Mouse (Mus musculus): Measurements from ENCODE around the gene Spred1.
"Not testable (repeated sequence)": the region's sequence is repeated elsewhere in the genome, so short reads cannot be mapped to it uniquely, and the experiment has no call there.

The Spred1 gene

DNA sequence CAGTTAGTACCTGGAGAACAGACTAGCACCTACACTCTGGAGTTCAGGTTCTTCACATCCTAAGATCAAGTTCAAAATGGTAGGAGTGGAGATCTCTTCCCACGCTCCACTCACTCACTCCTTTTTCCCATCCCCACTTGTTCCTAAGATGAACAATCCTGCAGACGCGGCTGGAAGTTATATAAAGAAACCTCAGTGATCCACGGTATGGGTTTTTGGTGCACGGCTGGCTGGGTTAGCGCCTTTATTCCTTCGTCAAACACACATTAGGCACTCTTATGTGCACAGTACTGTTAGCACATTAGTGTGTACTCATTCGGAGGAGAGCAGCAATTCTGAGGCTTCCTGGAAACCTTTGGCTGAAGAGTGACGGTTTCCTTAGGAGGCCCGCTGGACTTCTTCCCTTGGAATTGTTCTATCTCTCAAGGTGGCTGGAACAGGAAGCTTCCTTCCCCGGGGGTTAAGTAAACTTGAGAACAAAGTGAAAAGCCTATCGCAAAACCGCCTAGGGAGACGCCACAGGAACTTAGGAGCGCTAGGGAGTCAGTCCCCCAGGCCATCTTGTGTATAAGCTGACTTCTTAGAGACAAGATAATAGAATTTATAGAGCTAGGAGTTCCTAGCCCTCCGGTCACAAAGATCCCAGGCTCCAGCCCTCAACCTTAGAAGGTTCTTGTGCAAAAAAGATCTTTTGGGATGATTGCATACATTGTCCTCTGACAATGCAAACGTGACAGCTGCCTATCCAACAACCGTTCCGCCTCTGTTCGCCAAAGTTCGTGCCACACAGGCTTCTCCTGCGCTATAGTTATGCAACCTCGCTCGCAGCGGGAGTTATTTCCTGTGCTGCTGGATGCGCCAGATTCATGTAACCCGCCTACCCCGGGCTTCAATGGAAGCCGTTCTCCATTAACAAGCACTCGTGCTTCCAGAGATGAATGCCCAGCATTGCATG is 1.6 kb upstream of the Spred1 start:
- DNase-seq (ENCODE audit: low spot score in 2 of 2): peak; percentile 63 to 69

GRCm38 (mm10) chr2:117120246-117121211 is 645 bp upstream of the Spred1 start:
- DNase-seq (ENCODE audit: low spot score in 2 of 2): peak; percentile 87 to 89

GRCm38 (mm10) chr2:117121984-117122605 is 921 bp downstream of the Spred1 start:
- no peak for DNase-seq (ENCODE audit: low spot score in 2 of 2)

DNA sequence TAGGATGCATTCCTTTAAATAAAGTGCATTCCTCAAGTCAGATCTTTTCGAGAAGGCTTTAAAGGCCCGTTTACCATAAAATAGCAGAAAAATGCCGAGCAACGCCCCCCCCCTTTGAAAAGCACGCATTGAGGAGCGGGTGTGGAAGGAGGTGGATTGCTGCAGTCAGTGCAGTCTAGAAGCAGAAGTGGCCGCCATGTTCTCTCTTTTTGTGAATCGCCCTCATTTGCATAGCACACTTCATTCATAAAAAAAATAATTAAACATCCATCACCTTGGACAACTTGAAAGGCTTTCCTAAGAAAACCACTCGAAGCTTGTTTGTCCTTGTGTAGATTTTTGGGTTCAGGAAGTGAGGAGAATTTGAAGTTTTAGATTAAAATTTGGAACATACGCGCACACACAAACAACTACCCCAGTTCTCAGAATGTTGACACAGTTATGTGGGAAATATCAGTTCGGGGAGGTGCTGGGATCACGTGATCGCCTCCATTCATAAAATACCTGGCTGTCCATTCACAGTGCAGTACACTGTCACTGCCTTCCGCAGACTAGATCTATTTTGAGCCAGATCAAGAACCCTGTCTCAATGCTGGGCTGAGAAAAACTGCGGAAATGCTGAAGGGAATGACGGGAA is 1.6 kb downstream of the Spred1 start:
- DNase-seq (ENCODE audit: low spot score in 2 of 2): no peak

GRCm38 (mm10) chr2:117123701-117124100 is 2.5 kb downstream of the Spred1 start:
- DNase-seq (ENCODE audit: low spot score in 2 of 2): no peak

DNA sequence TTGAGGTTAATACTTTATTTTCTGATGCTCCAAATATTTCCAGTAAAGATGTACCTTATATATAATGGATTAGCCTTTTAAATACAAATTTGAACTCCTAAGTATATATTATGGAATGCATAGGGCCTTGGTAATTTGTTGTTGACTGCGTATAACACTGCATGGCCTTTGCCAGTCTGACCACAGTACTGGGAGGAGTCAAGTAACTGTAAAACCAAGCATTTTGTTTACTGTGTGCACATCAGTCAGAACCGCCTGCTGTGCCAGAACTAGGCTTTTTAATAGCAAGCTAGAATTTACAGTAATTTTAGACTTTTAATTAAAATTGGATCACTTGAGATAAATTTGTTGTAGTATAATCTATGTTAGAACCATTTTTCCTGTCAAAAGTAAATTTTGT is 3.7 kb downstream of the Spred1 start:
- DNase-seq (ENCODE audit: low spot score in 2 of 2): no peak

DNA sequence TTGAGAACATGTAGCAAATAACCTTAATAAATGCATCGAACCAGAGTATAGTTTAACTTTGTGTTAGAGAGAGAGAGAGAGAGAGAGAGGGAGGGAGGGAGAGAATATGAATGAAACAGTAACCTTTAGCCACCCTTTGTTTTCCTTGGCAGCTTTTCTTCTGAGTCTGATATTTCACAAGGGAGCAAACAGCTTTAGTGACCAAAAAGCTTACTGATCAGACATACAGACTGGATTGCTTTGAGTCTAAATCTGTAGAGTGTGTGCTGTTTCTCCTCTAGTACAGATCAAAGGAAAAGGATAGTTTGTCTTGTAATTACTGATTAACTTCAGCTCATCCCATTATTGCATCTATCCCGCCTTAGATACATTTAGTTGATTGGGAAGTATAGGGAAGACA is 8.0 kb downstream of the Spred1 start:
- DNase-seq (ENCODE audit: low spot score in 2 of 2): no peak

GRCm38 (mm10) chr2:117131041-117131440 is 9.9 kb downstream of the Spred1 start:
- not testable (repeated sequence) for DNase-seq (ENCODE audit: low spot score in 2 of 2)

GRCm38 (mm10) chr2:117131910-117132309 is 10.7 kb downstream of the Spred1 start:
- no peak for DNase-seq (ENCODE audit: low spot score in 2 of 2)

DNA sequence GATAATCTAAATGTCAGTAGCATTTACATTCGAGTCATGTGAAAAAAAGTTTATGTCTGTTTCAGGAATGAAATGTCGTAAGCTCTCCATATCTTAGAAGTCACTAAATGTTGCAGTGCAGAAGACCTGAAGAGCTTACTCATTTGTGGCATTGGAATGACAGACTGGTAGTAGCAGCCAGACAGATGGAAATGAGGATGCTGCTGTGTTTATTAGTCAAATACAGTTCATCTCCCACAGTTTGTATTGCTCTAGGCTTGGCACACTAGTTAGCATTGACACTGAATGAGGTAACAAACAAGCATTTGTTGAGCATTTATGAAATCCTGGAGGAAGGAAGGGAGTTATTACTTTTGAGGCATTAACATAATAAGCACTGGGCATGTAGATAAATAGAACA is 12.4 kb downstream of the Spred1 start:
- no peak for DNase-seq (ENCODE audit: low spot score in 2 of 2)

GRCm38 (mm10) chr2:117137751-117138150 is 16.6 kb downstream of the Spred1 start:
- no peak for DNase-seq (ENCODE audit: low spot score in 2 of 2)

- DNase-seq (ENCODE audit: low spot score in 2 of 2): no peak
These were observed 17.8 kb downstream of the Spred1 start for GRCm38 (mm10) chr2:117138932-117139331.

- DNase-seq (ENCODE audit: low spot score in 2 of 2): no peak
These were observed 18.8 kb downstream of the Spred1 start for GRCm38 (mm10) chr2:117139977-117140376.

GRCm38 (mm10) chr2:117143106-117143505 is 21.9 kb downstream of the Spred1 start:
- no peak for DNase-seq (ENCODE audit: low spot score in 2 of 2)

GRCm38 (mm10) chr2:117146026-117146425 is 24.9 kb downstream of the Spred1 start:
- DNase-seq (ENCODE audit: low spot score in 2 of 2): no peak

GRCm38 (mm10) chr2:117146617-117147016 is 25.4 kb downstream of the Spred1 start:
- no peak for DNase-seq (ENCODE audit: low spot score in 2 of 2)

- no peak for DNase-seq (ENCODE audit: low spot score in 2 of 2)
These were observed 31.0 kb downstream of the Spred1 start for GRCm38 (mm10) chr2:117152161-117152560.

DNA sequence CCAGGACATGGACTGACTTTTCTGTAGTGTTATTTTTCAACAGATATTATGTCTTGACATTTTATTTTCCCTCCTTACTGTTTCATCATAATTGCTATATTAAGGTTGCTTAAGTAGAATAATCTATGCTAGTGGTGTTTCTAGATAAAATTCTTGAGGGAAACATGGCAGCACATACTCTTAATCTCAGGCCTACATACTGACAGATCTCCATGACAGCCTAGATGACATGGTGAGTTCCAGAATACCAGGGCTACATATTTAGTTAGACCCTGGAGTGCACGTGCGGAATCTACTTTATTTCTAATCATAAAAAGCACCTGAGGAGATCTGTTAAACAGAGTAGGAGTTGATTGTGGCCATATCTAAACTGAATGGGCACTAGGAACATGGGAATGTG is 47.2 kb downstream of the Spred1 start:
- DNase-seq (ENCODE audit: low spot score in 2 of 2): no peak

DNA sequence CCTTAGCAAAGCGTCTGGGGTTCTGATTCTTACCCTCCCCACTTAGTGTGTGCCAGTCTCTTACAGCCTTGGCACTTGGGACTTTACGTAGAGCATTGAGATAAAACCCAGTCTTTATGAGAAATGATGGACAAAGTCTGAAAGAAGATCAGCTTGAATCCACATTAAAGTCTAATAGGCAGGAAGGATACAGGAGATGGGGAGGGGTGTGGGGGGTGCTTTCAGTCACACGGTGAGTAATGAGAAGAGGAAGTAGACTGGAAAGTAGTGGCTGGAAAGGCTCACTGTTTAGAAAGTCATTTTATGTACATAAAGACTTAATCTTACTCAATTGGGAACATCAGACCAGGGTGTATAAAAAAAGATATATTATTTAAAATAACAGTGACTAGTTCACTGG is 47.9 kb downstream of the Spred1 start:
- no peak for DNase-seq (ENCODE audit: low spot score in 2 of 2)

DNA sequence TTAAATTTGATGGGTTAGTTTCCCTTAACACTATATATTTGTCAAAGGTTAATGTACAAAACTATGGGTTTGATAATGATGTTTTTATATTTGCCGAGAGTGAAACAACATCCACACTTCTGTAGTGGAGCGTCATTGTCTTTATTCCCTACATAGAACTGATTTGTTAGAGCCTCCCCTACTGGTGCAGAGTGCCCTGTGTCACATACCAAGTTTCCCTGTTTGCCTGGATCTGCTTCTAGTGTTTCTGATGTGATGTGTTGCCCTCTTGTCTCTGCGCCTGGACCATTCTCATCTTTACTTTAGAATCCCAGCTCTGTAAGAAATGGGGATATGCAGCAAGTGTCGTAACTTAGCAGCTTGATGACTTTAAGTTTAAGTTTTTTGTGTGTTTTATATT is 51.8 kb downstream of the Spred1 start:
- DNase-seq (ENCODE audit: low spot score in 2 of 2): no peak

DNA sequence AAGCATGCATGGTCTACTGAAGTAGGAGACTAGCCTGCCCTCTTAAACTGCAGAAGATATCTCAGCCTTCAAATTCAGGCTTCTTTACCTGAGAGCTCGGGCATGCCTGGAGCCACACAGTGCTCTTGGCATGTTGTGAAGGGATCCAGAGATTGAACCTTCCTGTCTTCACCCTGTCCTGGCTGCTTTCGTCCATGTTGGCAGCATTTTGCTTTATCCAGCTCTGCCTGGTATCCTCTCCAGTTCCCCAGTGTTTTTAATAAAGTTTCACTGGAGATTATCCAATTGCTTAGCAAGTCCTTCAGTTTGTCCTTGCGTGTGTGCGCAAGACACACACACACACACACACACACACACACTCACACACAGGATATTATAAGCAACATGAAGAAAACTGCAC is 54.9 kb downstream of the Spred1 start:
- DNase-seq (ENCODE audit: low spot score in 2 of 2): no peak
